Mouse (Mus musculus) ES-E14 (cell line): ENCODE data around the gene Grip1. TPM values are rescaled to one million over a fixed set of nuclear protein-coding genes. Genes with fewer than 3 reads are reported as not detected.

Experiments
- DNase-seq: peaks from one replicate; pipeline ENCODE4 v3.0.0-alpha.2; 2013; ENCODE audit warnings: low read depth, low spot score
- H3K27ac ChIP-seq: 2 replicates; pipeline ENCODE4 v1.5.1; 2012; ENCODE audit warnings: low read depth, mild to moderate bottlenecking, low read length, moderate library complexity, mixed read lengths; ENCODE audit not compliant: poor library complexity, insufficient read depth, severe bottlenecking
- H3K36me3 ChIP-seq: 2 replicates; pipeline ENCODE4 v1.6.1; 2012; ENCODE audit warnings: mild to moderate bottlenecking, low read length, moderate library complexity, mixed read lengths; ENCODE audit not compliant: control insufficient read depth, poor library complexity, insufficient read depth, severe bottlenecking
- H3K4me1 ChIP-seq, 2 experiments: fragments of 150-350 bp in 1 of 2; sonication (generic) in 1 of 2; 2 replicates each; pipeline ENCODE4 v1.6.1; 2012; ENCODE audit warnings: low read length in 2 of 2, mild to moderate bottlenecking in 1 of 2, mixed read lengths in 1 of 2; ENCODE audit not compliant: control insufficient read depth in 2 of 2, insufficient read depth in 2 of 2, poor library complexity in 1 of 2
- H3K4me3 ChIP-seq, 2 experiments: fragments of 150-350 bp in 1 of 2; sonication (generic) in 1 of 2; 2 replicates each; pipeline ENCODE4 v1.5.1; 2012; ENCODE audit warnings: low read length in 2 of 2, low read depth in 1 of 2, mild to moderate bottlenecking in 1 of 2, mixed read lengths in 1 of 2; ENCODE audit not compliant: insufficient read depth in 1 of 2, poor library complexity in 1 of 2, severe bottlenecking in 1 of 2
- H3K9ac ChIP-seq: 2 replicates; pipeline ENCODE4 v1.6.1; 2012; ENCODE audit warnings: low read depth, mild to moderate bottlenecking, low read length, mixed read lengths; ENCODE audit not compliant: poor library complexity, insufficient read depth, severe bottlenecking
- H3K9me3 ChIP-seq: fragments of 150-350 bp; sonication (generic); 2 replicates; pipeline ENCODE4 v1.6.1; 2012; ENCODE audit warnings: low read depth, mild to moderate bottlenecking, low read length; ENCODE audit not compliant: control insufficient read depth, insufficient read depth
- CHD2 ChIP-seq: IDR thresholded peaks from 2 replicates; pipeline ENCODE4 v1.6.1; 2014; ENCODE audit warnings: mild to moderate bottlenecking, low read depth, low read length, inconsistent platforms
- HCFC1 ChIP-seq: IDR thresholded peaks from 2 replicates; pipeline ENCODE4 v1.6.1; 2012; ENCODE audit warnings: low read length, inconsistent platforms, borderline replicate concordance; ENCODE audit not compliant: insufficient read depth
- MAFK ChIP-seq: IDR thresholded peaks from 2 replicates; pipeline ENCODE4 v1.6.1; 2014; ENCODE audit warnings: mild to moderate bottlenecking, low read depth, low read length, inconsistent platforms; ENCODE audit not compliant: insufficient read depth
- ZC3H11A ChIP-seq: IDR thresholded peaks from 2 replicates; pipeline ENCODE4 v1.6.1; 2012; ENCODE audit warnings: low read depth, mild to moderate bottlenecking, inconsistent platforms, low read length, borderline replicate concordance
- ZNF384 ChIP-seq: IDR thresholded peaks from 2 replicates; pipeline ENCODE4 v1.6.1; 2012; ENCODE audit warnings: low read depth, low read length, inconsistent platforms
- in situ Hi-C, 2 experiments: fragments of 600-800 bp; cut with MboI; formaldehyde crosslinking; loops; one replicate each; pipeline ENCODE4 v1.15.1; 2025; ENCODE audit warnings: low sequenced_read_pairs in 2 of 2, inconsistent platforms in 1 of 2; ENCODE audit not compliant: unreplicated experiment in 2 of 2
- total RNA-seq: library from RNA; depleted of rRNA; stranded (reverse); fragments of 300-350 nt; gene quantifications from 2 replicates; pipeline ENCODE4 v1.2.3, GENCODE M21; 2012

Grip1 gene
- total RNA-seq, 1 experiment, result 4.2 TPM

DNA sequence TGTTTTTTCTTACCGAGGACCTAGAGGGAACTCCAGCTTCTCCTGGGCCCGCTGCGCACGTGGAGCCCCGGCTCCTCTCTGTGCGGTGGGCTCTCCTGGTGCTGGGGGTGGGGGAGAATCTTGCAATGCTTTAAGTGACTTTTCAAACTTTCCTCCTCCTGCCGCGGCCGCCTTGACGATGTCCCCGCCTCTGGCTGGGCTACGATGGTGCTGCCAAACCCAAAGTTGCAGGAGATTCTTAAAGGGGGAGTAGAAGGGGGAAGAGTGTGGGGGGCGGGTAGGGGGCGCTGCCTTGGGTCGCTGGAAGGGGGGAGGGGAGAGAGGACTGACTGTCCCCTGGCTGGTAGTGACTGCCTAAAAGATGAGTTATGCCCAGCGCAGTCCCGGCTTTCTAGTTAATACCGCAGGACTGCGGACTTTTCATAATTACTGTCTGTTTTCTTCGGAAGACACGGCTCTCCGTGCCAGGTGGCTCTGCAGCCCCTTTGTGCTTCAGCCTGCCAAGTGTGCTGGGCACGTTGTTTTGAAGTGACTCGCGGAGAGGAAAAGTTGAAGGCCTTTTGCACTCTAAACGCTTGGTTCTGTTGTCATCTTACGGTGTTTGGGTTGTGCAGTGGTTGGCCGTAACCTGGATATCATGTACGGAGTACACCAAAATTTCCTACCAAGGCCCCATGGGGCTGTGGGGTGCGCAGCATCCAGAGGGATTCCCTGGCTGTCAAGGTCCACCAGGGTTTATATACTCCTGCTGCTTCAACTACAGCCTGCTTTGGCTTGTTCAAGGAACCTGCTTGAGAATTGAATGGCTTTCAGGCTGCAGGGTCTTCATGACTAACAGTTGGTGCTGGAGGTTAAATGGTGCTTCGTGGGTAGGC, 1.3 kb downstream of the Grip1 start:
- Histone ChIP-seq H3K27ac (no peak overlapping the region), H3K9ac (peak overlapping the region; percentile 83), H3K4me1 (0 out of 4 replicates have a peak, but pooled peaks cover 0 to 6% of the 10 kb centered on the region in 2 experiments), H3K36me3 (no peaks in the 10 kb centered on the region), H3K9me3 (no peaks in the 10 kb centered on the region), H3K4me3 (peak overlapping the region; percentile 75 to 95)
- no peak for DNase-seq
- TF ChIP-seq CHD2, result no peak
- TF ChIP-seq HCFC1, result no peak
- no peak for TF ChIP-seq MAFK
- no peak for TF ChIP-seq ZC3H11A
- no peak for TF ChIP-seq ZNF384
- in situ Hi-C loops, result no loop called here

DNA sequence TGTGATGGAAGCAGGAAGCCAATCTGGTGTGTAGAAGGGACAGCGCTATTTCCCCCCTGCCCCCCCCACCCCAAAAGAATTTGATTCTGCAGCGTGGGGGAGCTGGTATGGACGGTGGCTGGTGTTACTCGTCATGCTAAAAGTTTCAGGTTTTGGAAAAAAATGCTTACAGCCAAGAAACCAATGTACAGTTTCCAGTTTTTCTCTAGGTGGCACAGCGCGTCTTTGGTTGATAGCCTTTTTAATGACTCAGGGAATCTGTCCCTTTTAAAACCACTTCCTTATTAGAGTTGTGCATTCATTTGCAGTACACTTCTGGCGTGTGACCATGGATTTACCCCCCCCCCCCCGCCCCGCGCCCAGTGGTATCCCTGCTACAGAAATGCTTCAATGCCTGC, 1.9 kb downstream of the Grip1 start:
- in situ Hi-C loops, result no loop called here
- H3K36me3 ChIP-seq, result no peaks in the 10 kb centered on the region

DNA sequence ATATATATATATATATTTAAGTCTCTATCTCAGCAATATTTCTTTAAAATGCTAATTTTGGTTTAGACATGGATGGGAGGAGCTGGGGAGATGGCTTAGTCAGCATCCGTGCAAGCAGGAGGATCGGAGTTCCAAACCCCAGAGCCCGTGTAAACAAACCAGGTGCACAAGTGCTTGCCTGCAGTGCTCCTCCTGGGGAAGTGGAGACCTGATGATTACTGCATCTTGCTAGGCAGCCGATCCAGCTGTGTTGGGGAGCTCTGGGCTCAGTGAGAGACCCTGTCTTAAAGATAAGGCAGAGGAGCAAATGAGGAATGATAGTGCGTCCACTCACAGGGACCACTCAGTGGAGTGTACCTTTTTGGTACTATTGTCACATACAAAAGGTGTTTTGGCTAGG, 3.5 kb downstream of the Grip1 start:
- no peak overlapping the region for H3K9ac ChIP-seq
- H3K9me3 ChIP-seq, result no peaks in the 10 kb centered on the region
- H3K36me3 ChIP-seq, result no peaks in the 10 kb centered on the region
- no peak for TF ChIP-seq HCFC1
- no peak overlapping the region for H3K4me3 ChIP-seq
- peaks cover 0 to 11% of the 10 kb centered on the region in 2 experiments; a peak in 1 of 4 replicates for H3K4me1 ChIP-seq
- in situ Hi-C loops, result no loop called here
- H3K27ac ChIP-seq, result no peak overlapping the region
- no peak for DNase-seq

More for the DNA sequence above, 1.9 kb downstream of the Grip1 start:
- Histone ChIP-seq H3K4me1 (peaks cover 0 to 8% of the 10 kb centered on the region in 2 experiments; a peak in 1 of 4 replicates), H3K27ac (no peak overlapping the region), H3K9ac (no peak overlapping the region), H3K9me3 (no peaks in the 10 kb centered on the region), H3K4me3 (0 out of 4 replicates have a peak overlapping the region, but pooled peaks of 1 of the 2 experiments have one; percentile 75)
- no peak for TF ChIP-seq CHD2
- DNase-seq, result no peak

DNA sequence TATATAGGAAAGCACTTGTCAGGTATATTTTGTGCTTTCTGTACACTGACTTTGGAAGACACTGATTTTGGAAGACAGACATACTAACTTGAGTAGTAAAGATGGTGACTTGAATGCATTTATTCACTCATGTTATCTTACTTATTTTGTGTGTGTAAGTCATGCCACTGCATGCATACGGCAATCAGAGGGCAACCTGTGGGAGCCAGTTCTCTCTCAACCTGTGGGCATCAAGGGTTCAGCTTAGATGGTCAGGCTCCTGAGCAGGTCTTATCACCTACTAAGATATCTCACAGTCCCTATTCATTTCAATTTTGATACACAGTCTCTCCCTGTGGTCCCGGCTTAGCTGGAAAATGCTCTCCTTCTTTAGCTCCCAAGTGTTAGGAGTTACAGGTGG, 5.4 kb downstream of the Grip1 start:
- H3K9ac ChIP-seq, result no peak overlapping the region
- no peak for DNase-seq
- H3K27ac ChIP-seq, result no peak overlapping the region
- peaks cover 0 to 11% of the 10 kb centered on the region in 2 experiments; a peak in 1 of 4 replicates for H3K4me1 ChIP-seq
- no peak overlapping the region for H3K4me3 ChIP-seq
- in situ Hi-C loops, result no loop called here
- TF ChIP-seq MAFK, result no peak
- no peak for TF ChIP-seq ZC3H11A
- no peak for TF ChIP-seq HCFC1
- no peak for TF ChIP-seq CHD2
- no peaks in the 10 kb centered on the region for H3K36me3 ChIP-seq
- no peaks in the 10 kb centered on the region for H3K9me3 ChIP-seq

DNA sequence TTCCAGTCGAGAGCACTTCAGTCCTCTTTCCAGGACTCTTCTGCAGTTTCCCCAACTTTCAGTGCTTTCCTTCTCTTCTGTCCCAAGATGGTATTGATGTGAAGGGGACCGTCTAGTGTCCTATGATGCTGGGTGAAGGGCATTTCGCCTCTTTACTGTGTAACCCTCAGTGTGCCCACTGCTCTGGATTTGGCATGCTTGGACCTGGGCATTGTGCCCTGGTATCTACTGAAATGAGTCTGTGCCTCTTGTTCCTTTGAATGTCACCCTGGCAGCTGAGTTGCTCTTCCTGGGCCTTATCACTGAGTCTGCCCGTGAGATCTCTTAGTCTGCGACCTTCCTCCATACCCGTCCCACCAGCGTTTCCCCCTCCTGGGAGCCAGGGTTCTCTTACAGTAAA, 9.7 kb downstream of the Grip1 start:
- Histone ChIP-seq H3K36me3 (no peaks in the 10 kb centered on the region), H3K9ac (no peak overlapping the region), H3K4me1 (peaks cover 0 to 5% of the 10 kb centered on the region in 2 experiments; a peak in 1 of 4 replicates), H3K9me3 (no peaks in the 10 kb centered on the region), H3K4me3 (no peak overlapping the region), H3K27ac (no peak overlapping the region)
- TF ChIP-seq ZC3H11A, result no peak
- no peak for TF ChIP-seq CHD2
- TF ChIP-seq HCFC1, result no peak
- TF ChIP-seq ZNF384, result no peak
- no peak for TF ChIP-seq MAFK
- in situ Hi-C loops, result no loop called here
- DNase-seq, result no peak
